Mouse (Mus musculus) CD4-positive, CD25-positive, alpha-beta regulatory T cell, adult 4 months (primary cell): ENCODE measurements around the gene Eif4g1. TPM values are rescaled to one million over a fixed set of nuclear protein-coding genes. Genes with fewer than 3 reads are reported as not detected.

Experiments used
- ATAC-seq: one replicate; pipeline ENCODE4 v1.8.0; 2017
- polyA plus RNA-seq, 2 experiments: library from polyadenylated mRNA; unstranded; fragments of 100-300 nt; shearing (Covaris generic); gene quantifications; one replicate each; pipeline ENCODE4 v1.2.1; 2017

Gene Eif4g1
- polyA plus RNA-seq, 2 experiments from 2014 or later, result 56.0 to 66.6 TPM

DNA sequence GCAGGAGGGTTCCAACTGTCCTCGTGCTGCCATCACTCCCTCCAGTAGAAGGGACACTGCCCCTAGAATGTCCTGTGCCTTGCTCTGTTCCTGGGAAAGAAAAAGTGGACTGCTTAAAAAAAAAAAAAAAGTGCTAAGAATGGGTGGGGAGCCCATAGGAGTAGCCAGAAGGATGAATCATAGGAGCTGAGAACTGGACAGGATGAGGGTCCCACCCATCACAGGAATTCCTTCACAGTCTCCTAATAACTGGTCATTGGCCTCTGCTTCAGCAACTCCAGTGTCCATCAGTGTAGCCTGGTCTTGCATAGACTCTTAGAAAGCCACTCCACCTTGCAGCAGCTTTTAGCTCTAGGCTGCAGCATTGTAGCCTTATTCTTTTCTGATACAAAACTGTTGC lies 58.3 kb downstream of the Eif4g1 start:
- ATAC-seq, result no peak

DNA sequence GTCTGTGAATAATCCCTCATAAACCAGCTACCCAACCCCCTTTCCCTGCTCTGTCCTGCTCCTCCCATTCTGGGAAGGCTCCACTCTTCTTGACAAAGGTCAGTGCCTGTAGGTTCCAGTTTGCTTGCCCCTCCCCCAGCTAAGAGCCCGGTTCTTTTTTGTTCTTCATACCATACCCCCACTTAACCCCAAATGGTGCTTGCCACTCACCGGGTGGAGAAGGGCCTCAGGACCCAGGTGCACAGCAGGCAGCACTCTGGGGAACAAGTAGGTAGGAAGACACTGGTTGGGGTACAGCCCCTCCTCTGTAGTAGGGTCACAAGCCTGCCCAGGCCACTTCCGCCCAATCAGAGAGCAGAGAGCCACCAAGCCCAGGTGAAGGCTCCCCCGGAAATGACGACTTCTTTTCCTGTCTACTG lies 62.2 kb downstream of the Eif4g1 start:
- ATAC-seq, result no peak

DNA sequence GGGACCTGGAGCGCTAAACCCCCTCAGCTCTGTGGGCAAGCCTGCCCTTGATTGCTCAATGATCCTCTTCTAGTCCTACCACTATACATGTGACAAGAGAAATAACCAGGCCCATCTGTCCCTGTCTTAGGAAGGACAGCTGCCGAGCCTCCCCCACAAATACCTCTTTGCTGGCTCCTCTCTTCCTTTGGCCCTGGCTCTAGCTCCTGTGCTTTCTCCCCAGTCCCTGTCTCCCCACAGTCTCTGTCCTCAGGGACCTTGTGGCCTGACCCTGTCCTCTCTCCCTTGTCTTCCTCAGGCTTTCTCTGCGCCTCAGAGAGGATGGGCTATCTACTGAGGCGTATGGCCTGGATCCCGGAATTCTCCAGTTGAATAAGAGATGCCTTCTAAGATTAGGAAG lies 63.6 kb downstream of the Eif4g1 start:
- ATAC-seq, result no peak

DNA sequence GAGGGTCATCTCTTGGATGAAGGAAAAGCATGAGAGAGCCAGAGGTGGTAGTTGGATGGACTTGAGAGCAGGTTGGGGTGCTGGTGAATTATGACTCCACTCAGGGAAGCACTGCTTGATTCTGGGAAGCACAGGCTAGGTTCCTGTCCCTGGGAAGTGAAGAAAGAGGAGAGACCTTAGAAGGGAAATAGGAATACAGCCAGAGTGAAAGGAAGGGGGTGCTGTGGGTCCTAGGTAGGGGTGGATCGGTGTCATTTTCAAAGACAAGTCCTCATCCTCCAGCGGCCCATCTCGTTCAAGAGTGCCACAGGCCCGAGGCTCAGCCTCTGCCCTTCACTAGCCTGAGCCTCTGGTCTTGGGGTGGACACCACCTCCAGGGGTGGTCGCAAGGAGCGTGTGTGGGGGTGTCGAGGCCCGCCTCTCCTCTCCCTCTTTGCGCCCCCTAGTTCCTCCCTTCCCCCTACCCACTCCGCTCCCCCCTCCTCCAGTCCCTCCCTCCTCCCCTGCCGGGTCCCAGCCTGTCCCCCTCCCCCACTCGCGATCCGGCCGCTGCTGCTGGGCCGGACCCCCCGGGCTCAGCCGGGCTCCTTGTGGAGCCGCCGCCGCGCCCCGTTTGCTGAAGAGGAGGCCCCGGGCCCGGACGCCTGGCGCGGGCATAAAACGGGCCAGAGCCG lies 64.3 kb downstream of the Eif4g1 start:
- no peak for ATAC-seq

DNA sequence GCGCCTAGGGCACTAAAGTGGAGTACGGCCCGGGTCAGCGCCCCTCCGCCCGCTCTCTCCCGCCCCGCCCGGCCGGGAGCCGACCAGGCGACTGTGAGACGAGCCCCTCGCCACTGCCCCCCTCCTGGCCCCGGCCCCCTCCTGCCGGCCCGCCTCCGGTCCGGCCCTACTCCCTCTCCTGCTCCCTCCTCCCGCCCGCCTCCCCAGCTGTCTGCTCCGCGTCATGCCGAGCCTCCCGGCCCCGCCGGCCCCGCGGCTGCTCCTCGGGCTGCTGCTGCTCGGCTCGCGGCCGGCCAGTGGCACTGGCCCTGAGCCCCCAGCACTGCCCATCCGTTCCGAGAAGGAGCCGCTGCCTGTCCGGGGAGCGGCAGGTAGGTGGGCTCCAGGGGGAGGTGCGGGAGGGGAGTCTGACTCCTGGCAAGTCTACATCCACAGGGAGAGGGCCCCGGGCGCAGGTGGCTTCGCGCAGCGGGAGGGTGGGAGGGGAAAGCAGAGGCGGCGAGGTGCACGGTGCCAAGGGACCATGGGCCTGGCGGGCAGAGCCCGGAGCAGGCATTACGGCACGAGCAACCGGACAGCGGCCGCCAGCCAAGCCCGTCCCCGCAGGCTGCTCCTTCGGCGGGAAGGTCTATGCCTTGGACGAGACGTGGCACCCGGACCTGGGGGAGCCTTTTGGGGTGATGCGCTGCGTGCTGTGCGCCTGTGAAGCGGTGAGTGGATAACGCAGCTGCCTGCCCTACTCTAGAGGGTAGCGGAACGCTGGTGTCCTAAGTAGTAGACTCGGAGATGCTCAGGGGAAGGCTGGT lies 65.0 kb downstream of the Eif4g1 start, which contains the start of gene Chrd:
TSS of gene Chrd (plus strand) at position 203 of the 806 bp plus-strand sequence.
- no peak for ATAC-seq

DNA sequence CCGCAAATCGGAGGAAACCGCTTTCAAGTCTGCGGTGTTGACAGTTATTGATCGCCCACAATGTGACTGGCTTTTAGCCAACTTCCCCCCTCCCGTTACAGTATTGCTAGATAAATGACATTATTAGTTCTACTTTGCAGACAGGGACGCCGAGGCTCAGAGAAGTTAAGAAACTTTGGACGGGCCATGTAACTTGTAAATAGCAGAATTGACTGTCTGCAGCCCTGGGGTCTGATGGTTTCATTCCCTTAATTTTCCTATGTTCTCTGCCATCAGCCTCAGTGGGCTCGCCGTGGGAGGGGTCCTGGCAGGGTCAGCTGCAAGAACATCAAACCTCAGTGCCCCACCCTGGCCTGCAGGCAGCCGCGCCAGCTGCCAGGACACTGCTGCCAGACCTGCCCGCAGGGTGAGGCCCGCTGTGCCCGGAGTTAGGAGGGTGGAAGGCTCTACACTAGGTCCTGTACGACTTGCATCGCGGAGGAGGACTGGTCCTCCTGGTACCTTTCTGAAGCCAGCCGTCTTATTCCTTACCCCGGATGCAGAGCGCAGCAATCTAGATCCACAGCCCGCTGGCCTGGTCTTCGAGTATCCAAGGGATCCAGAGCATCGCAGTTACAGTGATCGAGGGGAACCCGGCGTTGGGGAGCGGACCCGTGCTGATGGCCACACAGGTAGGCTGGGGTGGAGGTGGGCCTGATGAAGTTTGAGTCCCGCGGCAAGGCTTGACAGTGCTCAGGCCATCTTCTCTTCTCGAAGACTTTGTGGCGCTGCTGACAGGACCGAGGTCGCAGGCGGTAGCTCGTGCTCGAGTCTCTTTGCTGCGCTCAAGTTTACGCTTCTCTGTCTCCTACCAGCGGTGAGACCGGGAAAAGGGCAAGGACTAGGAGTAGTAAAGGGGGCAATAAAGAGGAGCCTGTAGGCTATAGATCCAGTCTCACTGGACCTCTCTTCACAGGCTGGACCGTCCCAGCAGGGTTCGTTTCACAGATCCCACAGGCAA lies 65.9 kb downstream of the Eif4g1 start, which contains the start of gene Thpo:
TSS of gene Thpo (minus strand) at position 781 of the 1,000 bp plus-strand sequence.
- ATAC-seq, result no peak

DNA sequence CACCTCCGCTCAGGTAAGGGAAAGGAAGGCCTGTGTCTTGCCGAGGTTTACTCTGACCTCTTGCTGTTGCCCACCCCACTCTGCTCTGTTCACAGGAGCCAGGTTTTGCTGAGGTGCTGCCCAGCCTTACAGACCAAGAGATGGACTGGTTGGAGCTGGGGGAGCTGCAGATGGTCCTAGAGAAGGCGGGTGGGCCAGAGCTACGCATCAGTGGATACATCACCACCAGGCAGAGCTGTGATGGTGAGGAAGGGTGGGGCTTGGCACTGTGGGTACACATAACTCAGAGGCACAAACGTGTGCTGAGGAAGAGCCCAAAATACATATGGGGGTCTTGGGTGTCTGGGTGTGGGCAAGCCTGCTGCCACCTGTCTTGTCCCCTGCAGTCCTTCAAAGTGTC lies 67.5 kb downstream of the Eif4g1 start:
- ATAC-seq, result no peak

DNA sequence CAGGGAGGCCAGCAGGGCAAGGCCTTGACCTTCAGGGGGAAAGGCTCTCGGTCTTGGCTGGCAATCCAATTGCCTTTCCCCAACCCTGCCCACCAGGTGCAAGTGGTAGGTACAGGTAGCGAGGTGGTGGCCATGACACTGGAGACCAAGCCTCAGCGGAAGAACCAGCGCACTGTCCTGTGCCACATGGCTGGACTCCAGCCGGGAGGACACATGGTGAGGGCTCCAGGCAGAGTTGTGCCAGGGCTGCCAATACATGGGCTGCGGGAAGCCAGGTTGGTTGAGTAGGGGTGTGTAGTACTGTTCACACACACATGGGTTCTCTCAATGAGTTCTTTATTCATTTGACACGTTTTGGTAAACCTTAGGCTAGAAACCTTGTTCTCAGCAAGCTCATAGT lies 68.1 kb downstream of the Eif4g1 start:
- no peak for ATAC-seq

DNA sequence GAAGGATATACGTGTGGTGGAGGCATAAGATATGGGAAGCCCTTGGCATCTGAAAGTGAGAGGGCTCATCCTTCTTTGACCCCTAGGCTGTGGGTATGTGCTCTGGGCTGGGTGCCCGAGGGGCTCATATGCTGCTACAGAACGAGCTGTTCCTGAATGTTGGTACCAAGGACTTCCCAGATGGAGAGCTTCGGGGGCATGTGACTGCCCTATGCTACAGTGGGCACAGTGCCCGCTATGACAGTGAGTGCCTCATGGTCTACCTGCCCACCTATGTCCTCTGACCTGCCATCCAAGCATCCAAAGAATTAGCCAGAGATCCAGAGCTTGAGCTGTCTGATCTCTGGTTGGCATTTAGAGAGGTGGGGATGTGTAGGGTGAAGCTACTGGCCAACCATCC lies 68.7 kb downstream of the Eif4g1 start:
- ATAC-seq, result no peak

DNA sequence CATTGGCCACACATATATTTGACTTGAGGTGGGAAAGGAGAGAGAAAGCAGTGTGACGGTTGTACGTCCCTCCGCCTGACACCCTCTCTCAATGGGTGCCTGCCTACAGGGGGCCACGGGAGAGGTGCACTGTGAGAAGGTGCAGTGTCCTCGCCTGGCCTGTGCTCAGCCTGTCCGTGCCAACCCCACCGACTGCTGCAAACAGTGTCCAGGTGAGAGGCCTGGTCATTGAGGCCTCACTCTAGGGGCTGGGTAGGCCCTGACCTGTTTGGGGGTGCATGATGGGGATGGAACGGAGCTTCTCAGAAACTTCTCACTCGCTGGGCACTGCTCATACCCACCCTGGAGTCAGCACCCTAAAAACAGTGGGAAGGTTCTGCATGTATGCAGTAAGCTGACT lies 71.7 kb downstream of the Eif4g1 start:
- ATAC-seq, result no peak

Other genes starting within 250 kb of the Eif4g1 start
- gene Abcc5, start 241.9 kb upstream of the Eif4g1 start, polyA plus RNA-seq, result 10 to 100 TPM; 36.6 to 41.9 TPM
- gene Eif2b5, start 169.5 kb upstream of the Eif4g1 start, polyA plus RNA-seq, result 10 to 100 TPM; 12.0 to 16.3 TPM
- gene Dvl3, start 151.3 kb upstream of the Eif4g1 start, polyA plus RNA-seq, result 10 to 100 TPM; 14.7 to 17.8 TPM
- 100 to 1,000 TPM; 452 to 618 TPM for gene Ap2m1, start 132.8 kb upstream of the Eif4g1 start, polyA plus RNA-seq
- 10 to 100 TPM; 74.2 to 95.0 TPM for gene Abcf3, start 119.7 kb upstream of the Eif4g1 start, polyA plus RNA-seq
- gene Vwa5b2, start 78.8 kb upstream of the Eif4g1 start, polyA plus RNA-seq, result under 1 TPM in 1 of 2 experiments, not detected in 1; 0.16 TPM
- gene Eef1akmt4, start 56.7 kb upstream of the Eif4g1 start, polyA plus RNA-seq, result 10 to 100 TPM; 18.8 to 21.6 TPM
- gene Gm49333, start 56.7 kb upstream of the Eif4g1 start, polyA plus RNA-seq, result not detected
- 10 to 100 TPM; 31.9 to 41.6 TPM for gene Alg3, start 56.6 kb upstream of the Eif4g1 start, polyA plus RNA-seq
- not detected for gene Camk2n2, start 47.0 kb upstream of the Eif4g1 start, polyA plus RNA-seq
- not detected for gene Ece2, start 38.5 kb upstream of the Eif4g1 start, polyA plus RNA-seq
- 100 to 1,000 TPM; 179 to 222 TPM for gene Psmd2, start 16.7 kb upstream of the Eif4g1 start, polyA plus RNA-seq
- under 1 TPM; 0.34 to 0.59 TPM for gene Fam131a, start 24.9 kb downstream of the Eif4g1 start, polyA plus RNA-seq
- 10 to 100 TPM; 59.3 to 62.4 TPM for gene Polr2h, start 49.4 kb downstream of the Eif4g1 start, polyA plus RNA-seq
- gene Clcn2, start 49.4 kb downstream of the Eif4g1 start, polyA plus RNA-seq, result 1 to 10 TPM; 1.4 to 1.7 TPM
- gene Chrd, start 64.8 kb downstream of the Eif4g1 start, polyA plus RNA-seq, result not detected
- gene Thpo, start 66.2 kb downstream of the Eif4g1 start, polyA plus RNA-seq, result not detected